Mouse (Mus musculus) spleen, adult 2 months (tissue): ENCODE measurements around the gene Engase. TPM values are rescaled to one million over a fixed set of nuclear protein-coding genes. Genes with fewer than 3 reads are reported as not detected.

ENCODE experiments used
- DNase-seq, 2 experiments: peaks; one replicate each; pipeline versions ENCODE4 v3.0.0 to v3.0.0-alpha.2; 2012 to 2021; ENCODE audit warnings: low spot score in 2 of 2, low read depth in 1 of 2
- H3K27ac ChIP-seq: fragments of 200-500 bp; 2 replicates; pipeline ENCODE4 v1.5.1; 2012; ENCODE audit warnings: low read length, inconsistent platforms; ENCODE audit not compliant: insufficient read depth
- H3K27me3 ChIP-seq: fragments of 200-500 bp; 2 replicates; pipeline ENCODE4 v1.6.1; 2012; ENCODE audit warnings: mild to moderate bottlenecking, moderate library complexity, low read length, inconsistent platforms; ENCODE audit not compliant: control insufficient read depth, insufficient read depth
- H3K36me3 ChIP-seq: fragments of 200-500 bp; 2 replicates; pipeline ENCODE4 v1.6.1; 2012; ENCODE audit warnings: mild to moderate bottlenecking, low read length, inconsistent platforms; ENCODE audit not compliant: control insufficient read depth, insufficient read depth
- H3K4me1 ChIP-seq: fragments of 200-500 bp; 2 replicates; pipeline ENCODE4 v1.6.1; 2011; ENCODE audit warnings: inconsistent platforms; ENCODE audit not compliant: control insufficient read depth, insufficient read depth, insufficient read length
- H3K4me3 ChIP-seq: fragments of 200-500 bp; 2 replicates; pipeline ENCODE4 v1.5.1; 2011; ENCODE audit warnings: mild to moderate bottlenecking, inconsistent platforms; ENCODE audit not compliant: insufficient read depth, insufficient read length; ENCODE audit errors: extremely low read depth
- CTCF ChIP-seq: fragments of 200-500 bp; IDR thresholded peaks from 2 replicates; pipeline ENCODE4 v1.5.1; 2011; ENCODE audit warnings: mild to moderate bottlenecking, inconsistent platforms; ENCODE audit not compliant: insufficient read depth, insufficient read length, insufficient replicate concordance; ENCODE audit errors: extremely low read depth
- POLR2A ChIP-seq: fragments of 200-500 bp; IDR thresholded peaks from 2 replicates; pipeline ENCODE4 v1.6.1; 2011; ENCODE audit warnings: low read depth, low read length, inconsistent platforms
- WGBS: fragments of 180-500 bp; shearing (Covaris S2); methylation state at CpG from one replicate; pipeline ENCODE4 v1.1.7; 2018; 5-methylcytosine and 5-hydroxymethylcytosine counted together
- polyA plus RNA-seq: library from polyadenylated mRNA; depleted of rRNA; stranded (reverse); fragments of >200 nt; gene quantifications from 2 replicates; pipeline ENCODE4 v1.2.3, GENCODE M21; 2012

Engase gene
- polyA plus RNA-seq, 1 experiment = 13.8 TPM

- TF ChIP-seq CTCF (no peak), POLR2A (no peak)
Observed at GRCm38 (mm10) chr11:118507095-118507494, 30.5 kb downstream of the Engase start.

GRCm38 (mm10) chr11:118507904-118508303, 31.3 kb downstream of the Engase start:
- H3K4me3 ChIP-seq = no peak overlapping the region
- H3K27me3 ChIP-seq = 0 out of 2 replicates have a peak, but pooled peaks cover 2% of the 10 kb centered on the region
- DNase-seq = peak; percentile 9 to 49
- H3K4me1 ChIP-seq = no peaks in the 10 kb centered on the region
- no peak overlapping the region for H3K27ac ChIP-seq
- H3K36me3 ChIP-seq = no peaks in the 10 kb centered on the region
- 40% methylated on average over 5 of the region's 5 CpGs for WGBS
- TF ChIP-seq POLR2A = no peak
- TF ChIP-seq CTCF = peak; percentile 79; the same call in 1 of the 2 replicates

More at GRCm38 (mm10) chr11:118507095-118507494, 30.5 kb downstream of the Engase start:
- Histone ChIP-seq H3K4me3 (no peak overlapping the region), H3K27me3 (0 out of 2 replicates have a peak, but pooled peaks cover 2% of the 10 kb centered on the region), H3K36me3 (no peaks in the 10 kb centered on the region), H3K4me1 (no peaks in the 10 kb centered on the region), H3K27ac (no peak overlapping the region)
- no peak for DNase-seq
- 81% methylated on average over 6 of the region's 6 CpGs for WGBS

- no peaks in the 10 kb centered on the region for H3K36me3 ChIP-seq
- no peak for DNase-seq
- H3K27ac ChIP-seq = no peak overlapping the region
- no peak overlapping the region for H3K4me3 ChIP-seq
- no peak for TF ChIP-seq CTCF
- no peak for TF ChIP-seq POLR2A
- 66% methylated on average over 7 of the region's 7 CpGs for WGBS
- H3K27me3 ChIP-seq = 0 out of 2 replicates have a peak, but pooled peaks cover under 1% of the 10 kb centered on the region
- H3K4me1 ChIP-seq = no peaks in the 10 kb centered on the region
Observed at GRCm38 (mm10) chr11:118508341-118508740, 31.7 kb downstream of the Engase start.

GRCm38 (mm10) chr11:118511851-118512250, 35.2 kb downstream of the Engase start:
- no peak for DNase-seq
- H3K36me3 ChIP-seq = no peaks in the 10 kb centered on the region

GRCm38 (mm10) chr11:118512257-118512910, 35.8 kb downstream of the Engase start:
- Histone ChIP-seq H3K4me3 (no peak overlapping the region), H3K4me1 (no peaks in the 10 kb centered on the region), H3K27me3 (no peaks in the 10 kb centered on the region), H3K36me3 (no peaks in the 10 kb centered on the region), H3K27ac (no peak overlapping the region)
- no peak for DNase-seq
- no peak for TF ChIP-seq CTCF
- TF ChIP-seq POLR2A = no peak
- 67% methylated on average over 15 of the region's 15 CpGs for WGBS

More at GRCm38 (mm10) chr11:118511851-118512250, 35.2 kb downstream of the Engase start:
- WGBS = 70% methylated on average over 6 of the region's 6 CpGs
- Histone ChIP-seq H3K4me3 (no peak overlapping the region), H3K4me1 (no peaks in the 10 kb centered on the region), H3K27me3 (no peaks in the 10 kb centered on the region), H3K27ac (no peak overlapping the region)
- TF ChIP-seq CTCF = no peak
- TF ChIP-seq POLR2A = no peak

- H3K4me1 ChIP-seq = no peaks in the 10 kb centered on the region
- TF ChIP-seq CTCF (no peak), POLR2A (no peak)
- no peak for DNase-seq
- 84% methylated on average over 7 of the region's 7 CpGs for WGBS
- no peaks in the 10 kb centered on the region for H3K36me3 ChIP-seq
- H3K27ac ChIP-seq = no peak overlapping the region
- no peak overlapping the region for H3K4me3 ChIP-seq
- no peaks in the 10 kb centered on the region for H3K27me3 ChIP-seq
Observed at GRCm38 (mm10) chr11:118517924-118518323, 41.3 kb downstream of the Engase start.

GRCm38 (mm10) chr11:118518743-118519142, 42.1 kb downstream of the Engase start:
- no peak for DNase-seq
- no peaks in the 10 kb centered on the region for H3K36me3 ChIP-seq
- H3K27ac ChIP-seq = no peak overlapping the region
- no peak overlapping the region for H3K4me3 ChIP-seq
- WGBS = 85% methylated on average over 7 of the region's 7 CpGs
- no peaks in the 10 kb centered on the region for H3K4me1 ChIP-seq
- no peaks in the 10 kb centered on the region for H3K27me3 ChIP-seq
- TF ChIP-seq CTCF = no peak
- TF ChIP-seq POLR2A = no peak
